Mouse (Mus musculus): ENCODE data around the gene Tmem26.
A peak's percentile ranks its signal among the peaks of the same experiment; 100 is the strongest.
"Not testable (repeated sequence)": the region's sequence is repeated elsewhere in the genome, so short reads cannot be mapped to it uniquely, and the experiment has no call there.

Gene Tmem26

DNA sequence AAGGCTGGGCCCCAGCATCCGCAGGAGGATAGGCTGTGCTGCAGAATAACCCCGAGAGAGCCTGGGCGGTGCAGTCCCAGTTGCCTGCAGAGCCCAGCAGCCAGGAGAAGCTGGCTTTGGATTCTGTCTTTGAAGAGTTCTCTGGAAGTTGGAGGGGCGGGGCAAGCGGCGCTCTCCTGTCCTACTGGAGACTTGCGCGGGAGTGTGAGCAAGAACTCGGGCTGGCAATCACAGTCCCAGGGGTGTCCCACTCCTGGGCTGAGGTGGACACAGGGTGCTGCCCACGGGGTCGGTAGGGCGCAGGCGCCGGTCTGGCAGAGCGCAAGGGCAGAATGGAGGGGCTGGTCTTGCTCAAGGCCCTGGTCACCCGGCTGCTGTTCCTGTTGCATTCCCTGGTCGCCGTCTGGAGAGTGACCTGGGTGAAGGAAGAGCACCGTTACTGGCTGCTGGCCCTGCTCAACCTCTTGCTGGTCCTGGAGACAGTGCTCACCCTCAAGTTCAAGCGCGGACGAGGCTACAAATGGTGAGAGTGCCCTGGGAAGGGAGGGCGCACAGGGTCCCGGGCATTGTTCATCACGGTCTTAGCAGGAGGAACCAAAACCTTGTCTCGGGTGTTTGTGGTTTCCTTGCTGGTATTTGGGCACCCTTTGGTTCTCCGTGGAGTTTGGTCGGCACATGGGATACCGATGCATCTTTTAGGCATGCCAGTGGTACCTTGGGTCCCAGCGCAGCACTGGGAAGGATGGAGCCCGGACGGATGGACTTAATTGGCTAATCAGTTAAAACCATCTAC lies at the start of gene Tmem26:
TSS of gene Tmem26 (plus strand) at position 79 of the 793 bp plus-strand sequence.
- DNase-seq (ENCODE audit: low spot score in 2 of 2) = peak in 1 of 2 experiments; percentile 9

GRCm38 (mm10) chr10:68678678-68679077 lies 44.8 kb upstream of the Tmem26 start:
- DNase-seq (ENCODE audit: low spot score in 2 of 2) = no peak

GRCm38 (mm10) chr10:68681233-68681632 lies 42.2 kb upstream of the Tmem26 start:
- DNase-seq (ENCODE audit: low spot score in 2 of 2) = no peak

DNA sequence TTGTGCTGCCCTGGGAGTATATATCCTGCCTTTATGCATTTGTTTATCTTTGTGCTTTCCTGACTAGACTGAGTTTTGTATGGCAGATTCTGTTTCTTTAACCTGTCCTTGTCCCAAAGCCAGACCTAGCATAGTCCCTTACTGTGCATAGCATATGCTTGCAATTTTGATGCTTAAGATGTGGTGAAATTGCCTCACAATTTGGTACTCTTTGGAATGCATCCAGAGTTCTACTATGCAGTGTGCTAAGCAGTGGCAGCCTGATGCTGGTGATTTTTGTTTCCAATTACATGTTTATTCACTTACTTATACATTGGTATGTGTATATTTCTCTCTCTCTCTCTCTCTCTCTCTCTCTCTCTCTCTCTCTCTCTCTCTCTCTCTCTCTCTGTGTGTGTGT lies 37.9 kb upstream of the Tmem26 start:
- DNase-seq (ENCODE audit: low spot score in 2 of 2) = no peak

- no peak for DNase-seq (ENCODE audit: low spot score in 2 of 2)
These were observed 32.3 kb upstream of the Tmem26 start for GRCm38 (mm10) chr10:68691116-68691515.

- no peak for DNase-seq (ENCODE audit: low spot score in 2 of 2)
These were observed 31.0 kb upstream of the Tmem26 start for GRCm38 (mm10) chr10:68692401-68692800.

- no peak for DNase-seq (ENCODE audit: low spot score in 2 of 2)
These were observed 27.6 kb upstream of the Tmem26 start for GRCm38 (mm10) chr10:68695760-68696336.

- DNase-seq (ENCODE audit: low spot score in 2 of 2) = no peak
These were observed 19.2 kb upstream of the Tmem26 start for GRCm38 (mm10) chr10:68704268-68704667.

DNA sequence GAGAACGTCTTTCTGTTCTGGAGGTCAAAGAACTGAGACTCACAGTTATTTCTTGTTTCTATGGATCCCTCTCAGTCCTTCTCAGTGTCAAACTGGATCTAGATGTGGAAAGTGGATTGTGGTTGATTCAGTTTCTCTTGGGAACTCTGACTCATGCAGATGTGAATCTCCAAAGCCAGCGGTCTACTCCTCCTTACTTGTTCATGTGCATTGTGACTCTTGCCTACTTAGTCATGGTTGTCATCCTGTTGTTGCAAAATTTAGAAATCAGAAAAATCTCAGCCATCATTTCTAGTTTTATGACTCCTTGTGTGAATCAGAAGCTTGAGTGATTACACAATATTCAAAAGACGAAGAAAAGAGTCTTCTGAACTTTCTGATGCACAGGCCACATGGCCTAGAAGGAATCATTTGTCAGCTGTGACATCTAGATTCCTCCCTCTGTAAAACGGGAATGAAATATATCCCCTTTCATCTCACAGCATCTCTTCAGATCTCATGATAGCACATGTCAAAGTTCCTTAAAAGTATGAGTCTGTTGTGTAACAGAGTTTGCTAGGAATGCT lies 17.9 kb upstream of the Tmem26 start:
- no peak for DNase-seq (ENCODE audit: low spot score in 2 of 2)

DNA sequence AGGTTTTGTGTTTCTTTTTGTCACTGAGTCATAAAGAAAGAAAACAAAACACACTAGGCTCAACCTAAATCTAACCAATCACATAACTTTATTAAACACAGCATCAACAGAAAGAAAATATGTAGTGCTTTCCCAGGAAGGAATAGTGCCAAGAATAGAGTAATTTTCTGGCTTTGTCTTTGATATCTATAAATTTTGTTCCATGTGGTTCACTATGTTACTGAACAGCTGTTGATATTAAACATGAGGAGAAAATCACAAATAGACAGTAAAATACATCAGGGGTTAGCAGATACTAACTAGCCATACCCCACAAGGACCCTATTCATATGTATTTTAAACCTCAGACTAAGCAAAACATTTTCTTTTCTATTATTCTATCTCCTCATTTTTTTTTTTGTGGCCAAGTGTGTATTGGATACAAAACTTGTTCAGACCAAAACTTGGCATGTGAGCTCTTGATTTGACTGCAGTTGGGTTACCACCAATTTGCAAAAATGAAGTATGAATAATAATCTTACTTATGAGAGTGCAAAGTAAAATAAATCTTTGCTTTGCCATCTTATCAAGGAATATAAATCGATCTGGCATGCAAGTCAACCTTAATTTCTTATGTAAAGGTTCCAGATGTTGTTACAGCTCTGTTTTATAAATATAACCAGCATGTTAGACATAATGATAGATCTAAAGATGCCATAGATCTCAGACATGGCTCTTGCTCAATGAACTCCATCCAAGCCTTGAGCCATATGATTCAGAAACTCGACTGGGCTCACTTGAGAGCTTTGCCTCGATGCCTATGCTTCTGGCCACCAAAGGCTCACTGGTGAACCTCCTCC lies 16.2 kb upstream of the Tmem26 start:
- DNase-seq (ENCODE audit: low spot score in 2 of 2) = no peak

GRCm38 (mm10) chr10:68712926-68713325 lies 10.5 kb upstream of the Tmem26 start:
- no peak for DNase-seq (ENCODE audit: low spot score in 2 of 2)

DNA sequence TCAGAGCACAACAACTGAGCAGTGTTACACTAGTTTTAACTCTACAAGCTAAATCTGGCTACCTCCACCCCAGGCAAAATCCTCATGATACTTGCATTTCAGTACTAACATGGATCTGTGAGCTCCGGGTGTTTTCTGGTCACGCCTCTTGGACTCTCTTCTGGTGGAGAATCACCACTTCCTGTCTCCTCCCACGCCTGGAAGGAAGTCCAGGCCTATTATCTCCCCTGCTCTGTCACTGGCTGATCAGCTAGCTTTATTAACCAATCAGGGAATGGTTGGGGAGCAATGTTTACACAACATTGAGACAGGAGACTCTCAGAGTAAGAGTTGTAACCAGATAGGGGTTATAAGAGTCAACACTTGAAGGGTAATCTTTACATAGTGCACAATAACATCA lies 9.1 kb upstream of the Tmem26 start:
- DNase-seq (ENCODE audit: low spot score in 2 of 2) = no peak

GRCm38 (mm10) chr10:68715396-68715795 lies 8.1 kb upstream of the Tmem26 start:
- DNase-seq (ENCODE audit: low spot score in 2 of 2) = no peak

- no peak for DNase-seq (ENCODE audit: low spot score in 2 of 2)
These were observed 5.1 kb upstream of the Tmem26 start for GRCm38 (mm10) chr10:68718375-68718774.

DNA sequence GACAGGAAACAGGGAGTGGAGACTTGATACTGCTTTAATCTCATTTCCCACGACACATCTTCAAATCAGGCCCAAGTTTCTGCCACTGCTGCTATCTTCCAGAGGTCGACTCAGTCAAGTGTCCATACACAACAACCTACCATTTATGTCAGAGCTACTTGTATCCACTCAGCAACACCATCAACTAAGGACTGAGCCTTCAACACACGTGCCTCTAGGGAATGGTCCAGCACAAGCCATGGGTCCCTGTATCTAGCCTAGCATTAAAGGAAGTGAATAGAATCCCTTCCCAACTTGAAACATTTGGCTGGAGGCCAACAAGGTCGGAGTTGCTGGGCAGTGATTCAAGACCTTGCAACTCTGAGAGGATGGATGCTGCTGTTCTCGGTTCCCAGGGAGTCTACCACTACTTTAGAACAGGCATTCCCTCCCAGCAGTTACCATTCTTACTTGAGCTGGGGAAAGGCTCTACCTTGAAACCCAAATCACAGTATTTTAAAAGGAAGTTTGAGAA lies 2.5 kb upstream of the Tmem26 start:
- DNase-seq (ENCODE audit: low spot score in 2 of 2) = no peak

GRCm38 (mm10) chr10:68723015-68723414 lies 431 bp upstream of the Tmem26 start:
- DNase-seq (ENCODE audit: low spot score in 2 of 2) = peak in 1 of 2 experiments; percentile 38

- peak in 1 of 2 experiments; percentile 23 for DNase-seq (ENCODE audit: low spot score in 2 of 2)
These were observed 895 bp downstream of the Tmem26 start for GRCm38 (mm10) chr10:68724361-68724720.

DNA sequence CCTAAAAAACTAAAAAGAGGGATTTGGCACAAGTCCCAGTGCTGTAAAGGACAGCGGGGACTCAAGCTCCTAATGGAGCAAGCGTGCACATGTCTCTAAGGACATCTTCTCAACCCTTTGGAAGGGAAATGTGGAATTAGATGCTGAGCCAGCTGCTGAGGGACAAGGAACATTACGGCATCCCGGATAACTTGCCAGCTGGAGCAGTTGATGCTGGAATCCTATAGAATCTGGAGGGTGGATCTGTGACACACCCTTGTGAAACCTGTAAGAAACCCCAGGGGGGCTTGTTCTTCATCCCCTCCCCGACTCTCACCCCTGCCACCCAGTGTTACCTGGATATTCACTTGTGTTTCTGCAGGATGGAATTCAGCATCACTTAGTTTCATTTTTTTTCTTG lies 4.0 kb downstream of the Tmem26 start:
- DNase-seq (ENCODE audit: low spot score in 2 of 2) = no peak

- peak in 1 of 2 experiments; percentile 14 for DNase-seq (ENCODE audit: low spot score in 2 of 2)
These were observed 12.2 kb downstream of the Tmem26 start for GRCm38 (mm10) chr10:68735621-68736020.

DNA sequence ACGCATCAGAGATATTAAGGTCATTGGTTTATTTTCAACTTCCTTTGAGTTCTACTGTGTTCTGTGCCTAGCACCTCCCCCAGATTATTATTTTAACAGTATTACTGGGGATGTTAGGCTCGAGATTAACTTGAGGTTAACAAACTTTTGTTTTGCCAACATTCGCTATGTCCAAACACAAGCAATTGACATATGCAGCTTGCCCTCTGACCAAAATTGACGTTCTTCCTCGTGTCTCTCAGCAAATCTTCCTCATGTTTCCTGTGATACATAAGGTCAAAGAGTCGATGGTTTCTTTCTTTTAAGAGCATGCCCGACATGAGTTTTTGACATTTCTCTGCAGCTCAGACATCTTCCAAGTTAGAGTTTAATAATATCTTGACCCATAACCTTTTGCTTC lies 13.9 kb downstream of the Tmem26 start:
- DNase-seq (ENCODE audit: low spot score in 2 of 2) = no peak

DNA sequence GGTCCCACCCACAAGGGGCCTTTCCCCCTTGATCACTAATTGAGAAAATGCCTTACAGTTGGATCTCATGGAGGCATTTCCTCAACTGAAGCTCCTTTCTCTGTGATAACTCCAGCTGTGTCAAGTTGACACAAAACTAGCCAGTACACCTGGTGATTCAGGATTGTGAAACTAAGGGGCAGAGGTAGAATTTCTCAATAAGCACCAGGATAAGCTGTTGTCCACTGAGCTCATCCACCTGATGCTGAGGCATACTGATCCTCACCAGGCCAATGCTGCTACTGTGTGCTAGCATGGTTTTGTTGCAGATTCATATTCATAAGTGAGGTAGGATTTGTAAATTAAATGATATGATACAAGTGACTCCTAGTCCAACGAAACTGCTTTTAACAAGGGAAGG lies 15.5 kb downstream of the Tmem26 start:
- DNase-seq (ENCODE audit: low spot score in 2 of 2) = not testable (repeated sequence)

- no peak for DNase-seq (ENCODE audit: low spot score in 2 of 2)
These were observed 16.8 kb downstream of the Tmem26 start for GRCm38 (mm10) chr10:68740251-68740650.

Data from natural killer cell, adult 2 months (primary cell).